Mouse (Mus musculus): Measurements from ENCODE around the gene Pigu.

DNA sequence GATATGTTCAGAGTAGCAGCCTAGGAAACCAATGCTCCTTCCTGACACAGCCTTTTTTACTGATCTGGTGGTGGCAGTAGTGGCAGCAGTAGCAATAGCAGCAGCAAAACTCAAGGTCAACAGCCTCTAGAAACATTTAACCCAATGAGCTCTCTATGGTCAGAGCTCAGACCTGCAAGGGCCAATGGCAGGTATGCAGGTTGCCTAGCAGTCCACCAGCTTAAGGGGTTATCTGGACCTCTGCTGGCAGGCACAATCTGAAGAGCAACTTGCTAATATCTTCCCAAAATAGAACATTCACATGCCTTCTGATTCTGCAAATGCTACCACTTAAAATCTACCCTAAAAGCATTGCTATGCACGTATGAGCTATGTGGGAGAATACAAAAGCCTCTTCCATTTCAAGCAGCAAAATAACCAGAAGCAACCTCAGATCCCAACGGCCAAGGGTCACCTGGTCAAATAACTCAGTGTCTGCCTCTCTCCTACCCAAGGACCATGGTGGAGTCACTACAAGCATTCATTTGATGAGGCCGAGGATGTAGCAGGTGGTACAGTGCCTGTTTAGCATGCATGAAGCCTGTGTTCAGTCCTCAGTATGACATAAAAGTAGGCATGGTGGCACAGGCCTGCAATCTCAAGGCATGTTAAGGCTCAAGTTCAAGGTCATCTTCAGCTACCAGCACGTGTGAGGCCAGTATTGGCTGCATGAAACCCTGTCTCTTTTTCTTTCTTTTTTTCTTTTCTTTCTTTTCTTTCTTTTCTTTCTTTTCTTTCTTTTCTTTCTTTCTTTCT, 69.6 kb downstream of the Pigu start:
- TF ChIP-seq POLR2A (IDR thresholded peaks at IDR 0.05; ENCODE audit: low read depth, low read length) (no peak), CTCF (IDR thresholded peaks at IDR 0.05; ENCODE audit: borderline replicate concordance, insufficient read depth, low read length) (no peak)

All from embryonic fibroblast, embryonic 13.5 days (primary cell).